Comparison of ENCODE assay signal across 16 mouse cellular contexts in genomic region chr13:49181411-49181984, GRCm38 (mm10). TPM values are rescaled to one million over a fixed set of nuclear protein-coding genes. Genes with fewer than 3 reads are reported as not detected.
A peak's percentile ranks its signal among the peaks of the same experiment; 100 is the strongest.
DNase-seq lines count a peak whose midpoint lies in the region; ATAC-seq and TF ChIP-seq lines count a peak whose summit lies in the region.
"Had no signal": no experiment of that assay in that cellular context is flagged by ENCODE, and none has a peak within 500 bp of the region (broad histone marks: within the 10 kb centered on the region; RNA-seq: fewer than 3 reads in every experiment).

No protein-coding gene starts in this region.

- H3K4me1 ChIP-seq in limb, embryonic 12.5 days (replicated peaks), result no peaks in the 10 kb centered on the region; the same call in 1 of the 2 replicates
- H3K4me1 ChIP-seq in limb, embryonic 10.5 days, result peaks cover 18% of the 10 kb centered on the region
- peaks cover 13% of the 10 kb centered on the region for H3K4me1 ChIP-seq in ES-Bruce4 (ENCODE audit: control insufficient read depth, insufficient read depth, low read length)

- no peak overlapping the region for H3K4me3 ChIP-seq in limb, embryonic 12.5 days (replicated peaks)
- no peak overlapping the region for H3K4me3 ChIP-seq in limb, embryonic 10.5 days
- H3K4me3 ChIP-seq in ES-Bruce4 (ENCODE audit: low read depth, low read length), result no peak overlapping the region
- H3K4me3 ChIP-seq: forebrain, embryonic 12.5 days; hindbrain, embryonic 10.5 days had no signal

- no peaks in the 10 kb centered on the region for H3K36me3 ChIP-seq in limb, embryonic 12.5 days
- no peaks in the 10 kb centered on the region for H3K36me3 ChIP-seq in limb, embryonic 10.5 days
- H3K36me3 ChIP-seq in ES-Bruce4 (ENCODE audit: control insufficient read depth, insufficient read depth, low read length, poor library complexity, severe bottlenecking), result no peaks in the 10 kb centered on the region
- H3K36me3 ChIP-seq: forebrain, embryonic 12.5 days; hindbrain, embryonic 10.5 days had no signal

- H3K9ac ChIP-seq in limb, embryonic 12.5 days (replicated peaks), result 0 out of 2 replicates have a peak overlapping the region, but pooled peaks have one; percentile 1
- H3K9ac ChIP-seq in ES-Bruce4 (ENCODE audit: low read depth, poor library complexity, severe bottlenecking), result no peak overlapping the region
- H3K9ac ChIP-seq: forebrain, embryonic 12.5 days had no signal

- no peak overlapping the region for H3K27ac ChIP-seq in limb, embryonic 12.5 days
- no peak overlapping the region for H3K27ac ChIP-seq in limb, embryonic 10.5 days
- H3K27ac ChIP-seq in ES-Bruce4 (ENCODE audit: insufficient read depth, low read length), result no peak overlapping the region
- H3K27ac ChIP-seq: forebrain, embryonic 12.5 days; hindbrain, embryonic 10.5 days had no signal

- H3K4me2 ChIP-seq in limb, embryonic 12.5 days, result no peak overlapping the region
- H3K4me2 ChIP-seq: forebrain, embryonic 12.5 days had no signal

- TF ChIP-seq EP300 in ES-Bruce4 (IDR thresholded peaks at IDR 0.05; ENCODE audit: insufficient read depth, low read depth, low read length), result peak; percentile 98

- TF ChIP-seq POLR2A in ES-Bruce4 (IDR thresholded peaks at IDR 0.05; ENCODE audit: insufficient read depth, low read length), result no peak

- H3K9me3 ChIP-seq in limb, embryonic 12.5 days, result no peaks in the 10 kb centered on the region
- H3K9me3 ChIP-seq in limb, embryonic 10.5 days (replicated peaks), result no peaks in the 10 kb centered on the region
- H3K9me3 ChIP-seq in ES-Bruce4 (replicated peaks; ENCODE audit: control insufficient read depth, insufficient read depth, low read length, poor library complexity, severe bottlenecking), result no peaks in the 10 kb centered on the region
- H3K9me3 ChIP-seq: forebrain, embryonic 12.5 days; hindbrain, embryonic 10.5 days had no signal

- no peaks in the 10 kb centered on the region for H3K27me3 ChIP-seq in limb, embryonic 12.5 days
- 0 out of 2 replicates have a peak, but pooled peaks cover 6% of the 10 kb centered on the region for H3K27me3 ChIP-seq in limb, embryonic 10.5 days (ENCODE audit: low read depth, poor library complexity, severe bottlenecking)
- H3K27me3 ChIP-seq in ES-Bruce4 (ENCODE audit: control insufficient read depth, insufficient read depth, low read length, poor library complexity, severe bottlenecking), result no peaks in the 10 kb centered on the region

- no peak for ATAC-seq in limb, embryonic 12.5 days (ENCODE audit: insufficient number of reproducible peaks, insufficient read depth, low FRiP score, low TSS enrichment, low read depth)
- ATAC-seq: CD4-positive, CD25-positive, alpha-beta regulatory T cell, adult 4 months had no signal

- TF ChIP-seq CTCF in ES-Bruce4 (IDR thresholded peaks at IDR 0.05; ENCODE audit: low read depth, low read length), result no peak

- DNase-seq in limb, embryonic 10.5 days (ENCODE audit: low spot score), result no peak
- peak; percentile 78 for DNase-seq in cerebellum, adult 11 months
- peak; percentile 84 to 86 for DNase-seq in cerebellum, postnatal 14 days
- no peak for DNase-seq in frontal cortex, postnatal 10 days (ENCODE audit: low spot score in 2 of 2)
- DNase-seq in frontal cortex, postnatal 25 days (ENCODE audit: low spot score in 2 of 2), result no peak
- DNase-seq: adrenal gland, postnatal 10 days; embryo, embryonic 11 days; kidney, adult 8-10 months; lung, adult 2 months; midbrain, embryonic 14.5 days; spleen, adult 18-20 months had no signal

- 85% methylated on average over 3 of the region's 3 CpGs for WGBS in limb, embryonic 12.5 days
- 81% methylated on average over 3 of the region's 3 CpGs for WGBS in limb, embryonic 10.5 days

RNA-seq across cellular contexts. Expression of gene Ninj1, which starts 5.8 kb away (rescaled TPM):
- 31.4 and 35.3 TPM in 2 replicates for polyA plus RNA-seq in limb, embryonic 12.5 days (2016; fragmentation: Nextera tagmentation; extraction: Ambion mirVana)
- polyA plus RNA-seq in limb, embryonic 10.5 days (2016; fragmentation: Nextera tagmentation; extraction: Ambion mirVana), result 22.2 and 23.3 TPM in 2 replicates
- polyA plus RNA-seq in ES-Bruce4 (2011; ENCODE audit: insufficient read depth, insufficient read length, low read depth, missing spikeins), result 30.0 and 37.7 TPM in 2 replicates

RNA-seq across cellular contexts. Expression of gene Wnk2, which starts 33.7 kb away (rescaled TPM):
- polyA plus RNA-seq in limb, embryonic 12.5 days (2016; fragmentation: Nextera tagmentation; extraction: Ambion mirVana), result 1.3 and 1.6 TPM in 2 replicates
- polyA plus RNA-seq in limb, embryonic 10.5 days (2016; fragmentation: Nextera tagmentation; extraction: Ambion mirVana), result 1.1 and 1.3 TPM in 2 replicates
- polyA plus RNA-seq in ES-Bruce4 (2011; ENCODE audit: insufficient read depth, insufficient read length, low read depth, missing spikeins), result 6.1 and 7.9 TPM in 2 replicates
- polyA plus RNA-seq: CD4-positive, CD25-positive, alpha-beta regulatory T cell, adult 4 months had no signal

RNA-seq across cellular contexts. Expression of gene Card19, which starts 34.3 kb away (rescaled TPM):
- 43.5 and 45.2 TPM in 2 replicates for polyA plus RNA-seq in limb, embryonic 12.5 days (2016; fragmentation: Nextera tagmentation; extraction: Ambion mirVana)
- polyA plus RNA-seq in limb, embryonic 10.5 days (2016; fragmentation: Nextera tagmentation; extraction: Ambion mirVana), result 23.6 and 29.2 TPM in 2 replicates
- polyA plus RNA-seq in ES-Bruce4 (2011; ENCODE audit: insufficient read depth, insufficient read length, low read depth, missing spikeins), result 21.6 and 22.1 TPM in 2 replicates

Comparison
In these comparisons a context has a peak if more than half of its experiments do, and no peak if none do; other contexts are left out.
1. DNase-seq: peak in cerebellum, adult 11 months (single experiment) and cerebellum, postnatal 14 days (2 of 2); none in limb, embryonic 10.5 days (single experiment), frontal cortex, postnatal 10 days (0 of 2) and frontal cortex, postnatal 25 days (0 of 2).